In genomic region chr2:153741437-153742065, GRCm38 (mm10) we compare ENCODE assay signal across 8 mouse cellular contexts. TPM values are rescaled to one million over a fixed set of nuclear protein-coding genes. Genes with fewer than 3 reads are reported as not detected.
DNase-seq lines count a peak whose midpoint lies in the region; ATAC-seq and TF ChIP-seq lines count a peak whose summit lies in the region.
"Had no signal": no experiment of that assay in that cellular context is flagged by ENCODE, and none has a peak within 500 bp of the region (broad histone marks: within the 10 kb centered on the region; RNA-seq: fewer than 3 reads in every experiment).

No protein-coding gene starts in this region.

- intact Hi-C loops in left cerebral cortex, adult 2 months (cut with DNase I), result loop anchor here (10.0 kb wide), 1 partner anchor 247 kb away; the partner anchor contains the start of gene 4930404H24Rik
- intact Hi-C loops in left cerebral cortex, postnatal 36 days (cut with DNase I), result no loop called here

- H3K27me3 ChIP-seq in embryonic facial prominence, embryonic 15.5 days, result no peaks in the 10 kb centered on the region
- no peaks in the 10 kb centered on the region for H3K27me3 ChIP-seq in hindbrain, embryonic 16.5 days (replicated peaks; ENCODE audit: control insufficient read depth, insufficient read depth, low read length)
- no peaks in the 10 kb centered on the region for H3K27me3 ChIP-seq in liver, postnatal 0 days (ENCODE audit: insufficient read depth, low read length)
- no peaks in the 10 kb centered on the region for H3K27me3 ChIP-seq in small intestine, adult 2 months (ENCODE audit: control insufficient read depth, insufficient read depth, low read length)

- H3K9me3 ChIP-seq in embryonic facial prominence, embryonic 15.5 days (replicated peaks), result no peaks in the 10 kb centered on the region
- H3K9me3 ChIP-seq in hindbrain, embryonic 16.5 days (ENCODE audit: control insufficient read depth, low read length), result no peaks in the 10 kb centered on the region
- H3K9me3 ChIP-seq in liver, postnatal 0 days (ENCODE audit: low read length), result no peaks in the 10 kb centered on the region

- H3K27ac ChIP-seq in left cerebral cortex, adult 2 months, result peak overlapping the region; percentile 94
- H3K27ac ChIP-seq in embryonic facial prominence, embryonic 15.5 days (replicated peaks), result peak overlapping the region; percentile 94
- peak overlapping the region; percentile 94 for H3K27ac ChIP-seq in hindbrain, embryonic 16.5 days (ENCODE audit: low read depth, low read length)
- peak overlapping the region; percentile 92 for H3K27ac ChIP-seq in liver, postnatal 0 days (ENCODE audit: low read depth)
- peak overlapping the region; percentile 48 for H3K27ac ChIP-seq in small intestine, adult 2 months (ENCODE audit: insufficient read depth, low read depth, low read length)

- peaks cover 33% of the 10 kb centered on the region for H3K4me1 ChIP-seq in embryonic facial prominence, embryonic 15.5 days
- H3K4me1 ChIP-seq in hindbrain, embryonic 16.5 days (ENCODE audit: control insufficient read depth, insufficient read depth, low read depth, low read length), result peaks cover 22% of the 10 kb centered on the region
- H3K4me1 ChIP-seq in liver, postnatal 0 days (ENCODE audit: insufficient read depth), result peaks cover 38% of the 10 kb centered on the region
- peaks cover 21% of the 10 kb centered on the region; the same call in 1 of the 2 replicates for H3K4me1 ChIP-seq in small intestine, adult 2 months (ENCODE audit: control insufficient read depth, insufficient read depth, insufficient read length, low read length)

- no peak for TF ChIP-seq POLR2A in small intestine, adult 2 months (IDR thresholded peaks at IDR 0.05; ENCODE audit: low read depth, low read length)

- no peak for TF ChIP-seq CTCF in left cerebral cortex, adult 2 months (IDR thresholded peaks at IDR 0.05)
- no peak for TF ChIP-seq CTCF in liver, postnatal 0 days (IDR thresholded peaks at IDR 0.05; ENCODE audit: low read depth)
- TF ChIP-seq CTCF in small intestine, adult 2 months (IDR thresholded peaks at IDR 0.05; ENCODE audit: extremely low read depth, insufficient read length, insufficient replicate concordance, low read depth, low read length), result no peak

- 0 out of 2 replicates have a peak, but pooled peaks cover 3% of the 10 kb centered on the region for H3K36me3 ChIP-seq in embryonic facial prominence, embryonic 15.5 days
- no peaks in the 10 kb centered on the region for H3K36me3 ChIP-seq in hindbrain, embryonic 16.5 days (ENCODE audit: control insufficient read depth, insufficient read depth, low read length)
- H3K36me3 ChIP-seq in liver, postnatal 0 days (replicated peaks; ENCODE audit: insufficient read depth, low read length), result peaks cover 8% of the 10 kb centered on the region; the same call in 1 of the 2 replicates
- no peaks in the 10 kb centered on the region; the same call in 1 of the 2 replicates for H3K36me3 ChIP-seq in small intestine, adult 2 months (ENCODE audit: control insufficient read depth, insufficient read depth, low read length)

- ATAC-seq in activated CD4-positive, CD25-positive, alpha-beta regulatory T cell, adult 4 months, result peak; percentile 25
- peak; percentile 89 for ATAC-seq in embryonic facial prominence, embryonic 15.5 days (ENCODE audit: insufficient number of reproducible peaks, low FRiP score, low TSS enrichment, low read depth)
- ATAC-seq in hindbrain, embryonic 16.5 days, result peak; percentile 78
- peak; percentile 81 for ATAC-seq in liver, postnatal 0 days

- WGBS in embryonic facial prominence, embryonic 15.5 days, result 2% methylated on average over 56 of the region's 56 CpGs
- 2% methylated on average over 42 of the region's 56 CpGs for whole genome bisulfite sequencing in hindbrain, embryonic 16.5 days
- 2% methylated on average over 53 of the region's 56 CpGs for WGBS in liver, postnatal 0 days (ENCODE audit: insufficient replicate concordance)
- WGBS in small intestine, adult 2 months, result 2% methylated on average over 53 of the region's 56 CpGs

- H3K9ac ChIP-seq in embryonic facial prominence, embryonic 15.5 days, result peak overlapping the region; percentile 91
- H3K9ac ChIP-seq in hindbrain, embryonic 16.5 days (ENCODE audit: low read depth, low read length), result peak overlapping the region; percentile 94
- peak overlapping the region; percentile 88 for H3K9ac ChIP-seq in liver, postnatal 0 days (replicated peaks)

- peak in 1 of 2 experiments; percentile 26 for DNase-seq in left cerebral cortex, adult 2 months (ENCODE audit: extremely low spot score in 1 of 2, low spot score in 2 of 2)
- DNase-seq in left cerebral cortex, postnatal 36 days (ENCODE audit: low spot score in 2 of 2), result no peak
- DNase-seq in liver, postnatal 0 days, result no peak

- H3K4me2 ChIP-seq in embryonic facial prominence, embryonic 15.5 days (replicated peaks), result peak overlapping the region; percentile 79
- H3K4me2 ChIP-seq in hindbrain, embryonic 16.5 days (ENCODE audit: low read length), result peak overlapping the region; percentile 86
- peak overlapping the region; percentile 86 for H3K4me2 ChIP-seq in liver, postnatal 0 days (ENCODE audit: low read depth, low read length)

- TF ChIP-seq EP300 in liver, postnatal 0 days (IDR thresholded peaks at IDR 0.05; ENCODE audit: low read depth), result no peak

- peak overlapping the region; percentile 81 for H3K4me3 ChIP-seq in left cerebral cortex, adult 2 months
- H3K4me3 ChIP-seq in embryonic facial prominence, embryonic 15.5 days (replicated peaks), result peak overlapping the region; percentile 86
- H3K4me3 ChIP-seq in hindbrain, embryonic 16.5 days (ENCODE audit: low read length), result peak overlapping the region; percentile 79
- H3K4me3 ChIP-seq in liver, postnatal 0 days (ENCODE audit: low read depth, low read length), result peak overlapping the region; percentile 82
- peak overlapping the region; percentile 97 for H3K4me3 ChIP-seq in small intestine, adult 2 months (ENCODE audit: low read depth, low read length)

RNA-seq across cellular contexts. Expression of gene Mapre1, which starts 0.5 kb away (rescaled TPM):
- total RNA-seq in left cerebral cortex, adult 2 months (2021), result 10 to 100 TPM; 76.5 to 83.6 TPM
- 10 to 100 TPM; 75.0 to 88.2 TPM for total RNA-seq in left cerebral cortex, postnatal 36 days (2021)
- polyA plus RNA-seq in activated CD4-positive, CD25-positive, alpha-beta regulatory T cell, adult 4 months (2017; shearing (Covaris generic)), result 100 to 1,000 TPM; 272 to 275 TPM
- 200 and 207 TPM in 2 replicates for polyA plus RNA-seq in embryonic facial prominence, embryonic 15.5 days (2015; fragmentation: Nextera tagmentation; extraction: Ambion mirVana)
- 367 and 383 TPM in 2 replicates for polyA plus RNA-seq in hindbrain, embryonic 16.5 days (2015; fragmentation: Nextera tagmentation; extraction: Ambion mirVana)
- 79.0 and 79.2 TPM in 2 replicates for polyA plus RNA-seq in liver, postnatal 0 days (2015; fragmentation: Nextera tagmentation; extraction: Ambion mirVana)
- polyA plus RNA-seq in small intestine, adult 2 months (2012; rRNA removed), result 1.5 and 3.8 TPM in 2 replicates

RNA-seq across cellular contexts. Expression of gene Efcab8, which starts 38.2 kb away (rescaled TPM):
- total RNA-seq in left cerebral cortex, adult 2 months (2021), result under 1 TPM; 0.16 to 0.38 TPM
- under 1 TPM in 1 of 2 experiments, not detected in 1; 0.11 TPM for total RNA-seq in left cerebral cortex, postnatal 36 days (2021)
- polyA plus RNA-seq in activated CD4-positive, CD25-positive, alpha-beta regulatory T cell, adult 4 months (2017; shearing (Covaris generic)), result under 1 TPM; 0.34 to 0.82 TPM
- polyA plus RNA-seq in embryonic facial prominence, embryonic 15.5 days (2015; fragmentation: Nextera tagmentation; extraction: Ambion mirVana), result not detected in 2 replicates
- 0.10 TPM in 1 of 2 replicates, not detected in the other for polyA plus RNA-seq in hindbrain, embryonic 16.5 days (2015; fragmentation: Nextera tagmentation; extraction: Ambion mirVana)
- polyA plus RNA-seq in liver, postnatal 0 days (2015; fragmentation: Nextera tagmentation; extraction: Ambion mirVana), result 0.04 TPM in 1 of 2 replicates, not detected in the other
- 0.10 TPM in 1 of 2 replicates, not detected in the other for polyA plus RNA-seq in small intestine, adult 2 months (2012; rRNA removed)

RNA-seq across cellular contexts. Expression of gene Dnmt3c, which starts 45.1 kb away (rescaled TPM):
- total RNA-seq in left cerebral cortex, adult 2 months (2021), result under 1 TPM in 1 of 2 experiments, not detected in 1; 0.16 TPM
- total RNA-seq in left cerebral cortex, postnatal 36 days (2021), result not detected
- not detected for polyA plus RNA-seq in activated CD4-positive, CD25-positive, alpha-beta regulatory T cell, adult 4 months (2017; shearing (Covaris generic))
- 0.08 TPM in 1 of 2 replicates, not detected in the other for polyA plus RNA-seq in embryonic facial prominence, embryonic 15.5 days (2015; fragmentation: Nextera tagmentation; extraction: Ambion mirVana)
- polyA plus RNA-seq in hindbrain, embryonic 16.5 days (2015; fragmentation: Nextera tagmentation; extraction: Ambion mirVana), result 0.10 TPM in 1 of 2 replicates, not detected in the other
- polyA plus RNA-seq in liver, postnatal 0 days (2015; fragmentation: Nextera tagmentation; extraction: Ambion mirVana), result 0.19 and 0.46 TPM in 2 replicates
- not detected in 2 replicates for polyA plus RNA-seq in small intestine, adult 2 months (2012; rRNA removed)
- polyA plus RNA-seq: large intestine, adult 2 months had no signal

Comparison
In these comparisons a context has a peak if more than half of its experiments do, and no peak if none do; other contexts are left out.
1. ATAC-seq: peak in every context shown above with its lines; median percentile 89 in embryonic facial prominence, embryonic 15.5 days; 81 in liver, postnatal 0 days; 78 in hindbrain, embryonic 16.5 days; 25 in activated CD4-positive, CD25-positive, alpha-beta regulatory T cell, adult 4 months.
2. RNA of gene Mapre1, which starts 0.5 kb away (polyA plus RNA-seq): 367 to 383 TPM in hindbrain, embryonic 16.5 days, 272 to 275 TPM in activated CD4-positive, CD25-positive, alpha-beta regulatory T cell, adult 4 months, 200 to 207 TPM in embryonic facial prominence, embryonic 15.5 days and 79.0 to 79.2 TPM in liver, postnatal 0 days; 1.5 to 3.8 TPM in small intestine, adult 2 months; every median in the first group is over 10 times any median in the second.
3. Peak in every context shown above with its lines, with median percentiles within 50 percentile points of each other: H3K27ac ChIP-seq, H3K4me3 ChIP-seq, H3K4me2 ChIP-seq and H3K9ac ChIP-seq.